Mouse (Mus musculus) heart, adult 18-20 months (tissue): ENCODE measurements around the gene D1Ertd622e. TPM values are rescaled to one million over a fixed set of nuclear protein-coding genes. Genes with fewer than 3 reads are reported as not detected.
"Not testable (repeated sequence)": the region's sequence is repeated elsewhere in the genome, so short reads cannot be mapped to it uniquely, and the experiment has no call there.

ENCODE experiments used
- DNase-seq, 2 experiments: peaks; one replicate each; pipeline ENCODE4 v3.0.0; 2021 to 2022; ENCODE audit warnings: mixed read lengths in 1 of 2
- total RNA-seq, 2 experiments: library from RNA; stranded (reverse); gene quantifications; 2 replicates each; pipeline ENCODE4 v1.2.3; 2021

D1Ertd622e gene
- total RNA-seq, 2 experiments from 2014 or later = 3.1 to 4.9 TPM

DNA sequence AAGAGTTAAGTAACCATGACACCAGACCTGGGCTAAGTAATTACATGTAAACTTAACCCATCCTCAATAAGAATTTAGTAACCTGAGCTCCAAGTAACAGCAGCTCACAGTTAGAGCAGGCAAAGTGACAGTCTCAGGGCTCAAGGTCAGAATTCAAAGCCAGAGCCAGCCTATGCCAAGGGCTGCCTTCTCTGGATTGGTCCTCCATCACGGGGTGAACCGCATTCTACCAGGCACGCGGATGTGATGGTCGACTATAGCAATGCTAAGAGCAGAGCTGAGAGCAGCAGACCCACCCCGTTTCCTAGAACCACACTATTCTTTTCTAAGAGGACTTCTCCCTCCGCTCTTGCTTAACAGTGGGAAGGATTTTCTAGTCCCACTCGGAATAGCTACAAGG is 27.8 kb downstream of the D1Ertd622e start:
- no peak for DNase-seq

DNA sequence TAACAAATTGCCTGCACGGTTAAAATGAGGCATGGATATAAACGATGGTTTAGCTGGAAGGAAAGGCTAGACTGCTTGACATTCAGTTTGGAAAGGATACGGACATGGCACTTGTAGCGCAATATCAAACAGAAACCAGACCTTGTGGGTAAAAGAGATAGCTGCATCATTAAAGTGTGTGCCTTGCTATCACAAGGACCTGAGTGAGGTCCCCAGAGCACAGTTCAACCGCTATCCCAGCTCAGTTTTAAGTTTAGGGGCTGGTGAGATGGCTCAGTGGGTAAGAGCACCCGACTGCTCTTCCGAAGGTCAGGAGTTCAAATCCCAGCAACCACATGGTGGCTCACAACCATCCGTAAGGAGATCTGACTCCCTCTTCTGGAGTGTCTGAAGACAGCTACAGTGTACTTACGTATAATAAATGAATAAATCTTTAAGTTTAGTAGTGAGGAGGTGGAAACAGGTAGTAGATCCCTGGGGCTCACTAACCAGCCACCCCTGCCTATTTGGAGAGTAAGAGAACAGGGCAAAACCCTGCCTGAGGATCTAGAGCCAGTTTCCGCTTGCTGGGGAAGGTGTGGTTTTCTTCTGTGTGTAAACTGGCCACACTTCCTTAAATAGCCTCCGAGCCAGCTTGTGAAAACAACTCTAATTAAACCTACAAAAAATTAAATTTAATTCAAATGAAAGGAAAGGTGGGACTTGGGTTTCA is 29.2 kb downstream of the D1Ertd622e start:
- no peak for DNase-seq

DNA sequence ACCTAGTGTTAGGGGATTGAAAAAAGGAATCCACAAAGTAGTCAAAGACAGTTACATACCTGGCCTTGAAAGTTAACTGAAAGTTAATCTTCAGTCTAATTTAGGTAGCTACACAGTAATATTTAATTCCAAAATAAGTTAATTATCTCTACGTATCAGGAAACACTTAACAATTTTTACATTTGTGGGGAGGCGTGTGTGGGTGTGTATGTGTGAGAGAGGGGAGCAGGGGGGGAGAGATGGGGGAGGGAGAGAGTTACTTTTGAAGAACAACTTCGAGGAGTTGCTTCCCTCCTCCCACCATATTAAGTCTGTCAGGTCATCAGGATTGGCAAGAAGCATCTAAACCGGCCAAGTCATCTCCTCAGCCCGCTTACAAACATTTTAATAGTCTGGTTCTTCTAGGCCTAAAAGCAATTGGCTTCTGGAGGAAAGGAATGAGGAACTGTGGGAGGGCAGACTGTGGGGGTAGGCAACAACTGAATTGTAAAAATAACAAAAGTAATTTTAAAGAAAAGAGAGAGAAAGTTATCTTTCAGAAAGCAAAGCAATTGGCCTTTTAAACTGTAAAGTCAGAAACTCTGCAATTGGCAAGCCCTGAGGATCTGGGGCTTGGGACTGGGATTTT is 29.9 kb downstream of the D1Ertd622e start:
- DNase-seq = no peak

DNA sequence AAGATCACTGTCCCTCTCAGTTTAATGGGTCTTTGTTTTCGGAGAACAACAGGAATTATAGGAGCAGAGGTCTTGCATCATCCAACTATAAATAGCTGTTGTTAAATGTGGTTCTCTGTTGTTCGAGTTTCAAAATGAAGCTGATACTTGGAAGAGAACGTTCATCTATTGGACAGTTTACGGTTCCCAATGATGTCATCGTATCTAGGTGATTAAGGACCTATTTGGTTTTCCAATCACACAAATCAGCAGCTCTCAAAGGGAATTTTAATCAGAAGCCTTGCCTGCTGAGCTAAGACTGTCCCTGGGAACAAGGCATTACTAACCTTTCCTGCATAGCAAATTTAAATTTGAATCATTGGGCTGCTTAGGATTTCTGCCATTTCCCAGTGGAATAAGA is 31.7 kb downstream of the D1Ertd622e start:
- DNase-seq = no peak

DNA sequence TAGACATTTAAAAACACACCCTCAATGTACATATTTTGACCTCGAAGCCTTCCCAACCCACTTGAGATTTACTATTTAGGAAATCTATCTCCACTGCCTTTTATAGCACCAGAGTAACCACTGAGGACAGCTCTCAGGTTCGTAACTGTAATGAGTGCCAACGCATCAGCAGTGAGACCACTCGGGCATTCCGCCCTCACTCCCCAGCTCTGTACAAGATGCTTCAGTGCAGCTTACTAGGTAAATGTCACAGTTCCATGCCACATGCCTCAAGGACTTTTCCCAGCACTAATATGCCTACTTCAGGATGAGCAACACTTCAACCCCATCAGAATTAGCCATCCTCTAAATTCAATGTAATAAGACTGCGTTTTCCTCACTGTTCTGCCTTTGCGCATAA is 33.0 kb downstream of the D1Ertd622e start:
- no peak for DNase-seq

DNA sequence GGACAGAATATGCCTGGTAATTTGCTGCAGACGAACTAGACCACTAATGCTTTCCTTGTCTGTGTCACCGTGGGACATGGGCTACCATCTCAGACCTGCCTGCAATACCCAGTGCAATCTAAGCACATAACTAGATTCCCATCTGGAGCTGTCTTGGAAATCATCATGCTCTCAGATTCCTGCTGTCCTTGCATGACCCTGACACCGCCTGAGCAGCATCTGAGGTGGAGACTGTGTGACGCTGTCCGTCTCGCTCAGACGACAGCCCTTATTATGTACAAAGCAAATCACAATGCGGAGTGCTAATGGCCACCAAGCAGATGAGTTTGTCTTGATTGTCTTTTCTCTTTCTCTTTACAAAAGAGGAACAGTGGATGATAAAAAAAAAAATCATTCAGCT is 33.9 kb downstream of the D1Ertd622e start:
- DNase-seq = no peak

DNA sequence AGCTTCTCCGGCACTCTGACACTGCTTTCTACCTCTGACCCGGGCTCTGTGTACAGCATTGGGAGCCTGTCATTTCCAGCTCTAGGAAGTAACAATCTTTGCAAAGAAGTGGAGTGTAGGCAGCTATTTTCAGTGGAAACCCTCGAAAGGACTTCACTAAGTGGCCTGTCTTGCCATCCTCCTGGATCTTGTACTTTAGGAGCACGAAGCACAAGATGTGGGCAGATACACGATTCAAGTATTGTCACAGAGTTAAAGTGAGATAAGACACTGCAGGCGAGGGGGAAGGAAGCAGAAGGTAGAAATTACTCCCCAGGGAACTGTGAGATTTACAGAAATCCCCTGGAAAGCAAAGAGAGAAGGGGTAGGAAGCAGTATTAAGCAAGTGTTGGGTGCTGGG is 36.4 kb downstream of the D1Ertd622e start:
- DNase-seq = no peak

DNA sequence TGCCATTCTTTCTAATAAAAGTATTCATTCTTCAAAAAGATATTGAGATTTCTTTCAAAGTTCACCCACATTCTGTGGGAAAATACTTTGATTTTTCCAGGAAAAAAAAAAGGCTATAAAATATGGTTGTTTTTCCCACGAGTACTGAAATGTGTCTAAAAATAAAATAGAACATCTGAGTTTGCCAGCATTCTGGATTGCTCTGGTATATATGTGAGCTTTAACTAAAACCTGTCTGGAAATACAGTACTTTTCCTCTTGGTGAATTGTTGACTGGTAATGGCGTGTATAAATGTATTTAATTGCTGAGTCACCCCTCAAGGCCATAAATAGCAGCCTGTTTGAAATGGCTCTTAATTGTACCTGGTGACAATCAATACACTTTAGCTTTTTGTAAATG is 37.5 kb downstream of the D1Ertd622e start:
- DNase-seq = no peak

DNA sequence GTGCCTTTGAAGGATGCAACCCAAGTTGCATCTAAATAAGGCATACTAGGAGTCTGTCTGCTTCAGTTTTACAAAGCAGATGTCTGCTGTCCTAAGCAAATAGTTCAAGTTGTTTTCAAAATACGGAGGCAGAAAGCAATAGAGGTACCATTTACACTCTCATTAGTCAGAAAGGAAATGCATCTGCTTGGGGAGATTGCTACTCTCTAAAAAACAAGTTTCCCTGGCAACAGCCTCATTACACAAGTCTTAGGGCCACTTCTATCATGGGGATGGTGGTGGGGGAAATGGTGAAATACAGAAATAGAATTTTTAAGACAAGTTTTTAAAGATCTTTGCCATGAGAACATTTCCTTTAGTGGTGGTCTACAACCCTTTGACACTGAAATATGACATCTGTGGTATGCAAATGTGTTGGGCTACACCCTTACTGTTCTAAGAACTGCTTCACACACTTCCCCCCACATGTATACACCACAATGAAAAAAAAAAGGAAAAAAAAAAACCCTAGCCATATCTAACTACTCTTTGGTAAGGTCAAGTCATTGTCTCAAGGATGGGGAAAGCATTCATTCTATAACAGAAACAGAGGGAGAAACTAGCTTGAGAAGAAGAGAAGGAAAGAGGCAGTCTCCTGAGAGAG is 38.5 kb downstream of the D1Ertd622e start:
- no peak for DNase-seq

DNA sequence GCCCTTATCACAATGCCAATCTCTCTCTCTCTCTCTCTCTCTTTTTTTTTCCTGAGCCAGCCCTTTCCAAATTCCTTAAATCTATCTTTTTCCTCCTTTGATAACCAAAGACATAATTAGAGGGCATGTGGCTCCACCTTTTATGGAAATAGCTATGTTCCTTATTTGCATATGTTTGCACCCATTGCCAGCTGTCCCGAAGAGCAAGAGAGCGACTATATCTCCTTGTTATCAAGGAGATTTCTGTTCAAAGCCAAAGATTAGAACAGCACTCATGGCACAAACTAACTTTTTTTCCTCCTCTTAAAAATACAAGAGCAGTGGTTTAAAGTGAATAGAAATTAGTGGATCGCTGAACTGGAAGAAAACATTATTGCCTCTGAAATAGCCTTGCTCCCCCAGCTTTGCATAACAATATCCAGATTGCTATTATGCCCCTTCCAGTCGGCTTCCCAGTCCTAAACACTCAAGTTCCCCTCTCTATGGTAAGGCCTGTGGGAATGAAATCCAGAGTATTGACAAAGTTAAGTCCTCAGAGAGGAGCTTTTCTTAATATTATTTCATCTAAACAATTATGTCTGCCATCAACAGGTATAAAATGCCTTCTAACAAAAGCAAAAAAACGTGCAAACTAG is 39.2 kb downstream of the D1Ertd622e start:
- no peak for DNase-seq

DNA sequence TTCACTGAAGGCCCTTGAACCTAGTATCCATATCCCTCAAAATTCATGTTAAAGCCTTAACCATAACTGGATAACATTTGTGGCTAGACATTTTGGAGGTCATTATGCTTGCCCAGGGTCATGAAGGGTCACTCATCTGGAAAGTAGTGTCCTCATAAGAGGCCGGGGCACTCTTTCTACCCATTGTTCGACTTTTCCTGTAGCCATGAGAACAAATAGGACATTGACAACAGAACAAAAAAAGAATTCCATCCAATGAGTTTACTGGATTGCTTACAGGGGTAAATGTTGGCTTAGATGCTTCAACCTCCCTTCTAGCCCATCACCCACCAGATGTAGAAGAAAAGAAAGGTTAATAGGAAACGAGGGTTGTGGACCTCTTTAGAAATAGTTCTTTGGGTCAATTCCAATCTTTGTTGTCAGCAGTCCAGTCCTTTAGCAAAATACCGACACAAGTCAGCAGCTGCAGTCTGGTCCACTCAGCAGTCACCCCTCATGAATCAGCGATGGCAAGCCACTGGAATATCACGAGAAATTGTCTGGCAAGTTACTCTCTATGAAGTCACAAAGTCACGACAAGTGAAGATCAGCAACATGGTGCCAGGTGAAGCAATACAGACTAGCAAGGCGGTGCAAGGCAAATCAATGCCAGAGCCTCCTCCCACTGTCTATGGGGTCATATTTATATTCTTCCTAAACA is 42.1 kb downstream of the D1Ertd622e start:
- DNase-seq = no peak

DNA sequence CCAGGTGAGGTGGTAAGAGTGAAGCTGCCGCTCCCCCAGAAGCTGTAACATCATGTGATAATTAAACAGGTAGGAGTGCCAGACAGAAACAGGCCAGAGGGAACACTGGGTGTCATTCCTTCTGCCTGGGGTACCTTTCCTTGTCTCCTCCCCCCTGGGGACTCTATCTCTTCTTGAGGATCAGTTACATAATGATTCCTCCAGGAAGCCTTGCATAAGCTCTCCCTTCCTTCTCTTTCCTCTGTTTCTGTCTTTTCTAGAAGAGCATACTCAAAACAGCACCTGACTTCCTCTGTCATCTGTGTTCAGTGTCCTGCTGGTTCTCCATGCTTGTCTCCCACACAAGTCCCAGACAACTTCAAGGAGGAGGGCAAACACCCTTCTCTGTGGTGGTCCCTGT is 46.3 kb downstream of the D1Ertd622e start:
- no peak for DNase-seq

DNA sequence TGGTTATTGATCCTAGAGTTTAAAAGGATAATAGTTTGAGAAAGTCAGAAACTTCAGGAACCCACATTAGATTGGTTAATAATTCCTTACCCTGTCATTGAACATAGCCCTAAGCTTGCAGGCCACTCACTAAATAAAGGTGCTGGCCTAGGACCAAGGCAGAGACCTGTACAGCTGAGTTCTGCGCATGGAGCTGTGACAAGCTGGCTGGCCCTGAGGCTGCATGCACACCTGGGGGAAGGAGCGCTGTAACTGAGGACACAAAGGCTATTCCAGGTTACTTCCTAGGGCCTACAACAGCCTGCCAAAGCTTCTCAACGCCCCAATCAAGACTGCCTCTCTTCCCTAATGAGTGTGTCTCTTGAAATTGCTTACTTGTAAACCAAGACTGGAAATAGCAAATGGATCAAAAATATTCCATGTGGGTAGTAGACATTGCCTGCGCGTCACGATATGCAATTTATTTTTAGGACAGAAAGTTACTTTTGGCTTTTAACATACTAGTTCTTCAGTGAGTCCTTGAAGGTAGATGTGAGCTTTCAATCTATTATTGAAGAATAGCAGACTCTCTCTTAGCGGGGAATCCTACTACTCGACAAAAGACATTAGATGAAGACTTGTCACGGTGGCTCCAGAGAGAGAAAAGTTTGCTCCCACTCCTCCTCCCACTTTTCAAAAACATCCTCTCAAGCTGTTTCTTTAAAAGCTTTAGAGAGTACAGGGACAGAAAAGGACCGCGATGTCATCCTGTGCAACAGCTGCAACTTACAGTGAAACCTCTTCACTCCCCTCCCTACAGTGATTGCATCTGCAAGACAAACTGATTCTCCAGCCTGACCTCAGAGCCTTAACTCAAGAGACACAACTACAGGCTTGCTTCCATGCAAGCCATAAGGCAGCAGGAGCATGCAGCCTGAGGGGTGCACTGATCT is 47.1 kb downstream of the D1Ertd622e start:
- no peak for DNase-seq

DNA sequence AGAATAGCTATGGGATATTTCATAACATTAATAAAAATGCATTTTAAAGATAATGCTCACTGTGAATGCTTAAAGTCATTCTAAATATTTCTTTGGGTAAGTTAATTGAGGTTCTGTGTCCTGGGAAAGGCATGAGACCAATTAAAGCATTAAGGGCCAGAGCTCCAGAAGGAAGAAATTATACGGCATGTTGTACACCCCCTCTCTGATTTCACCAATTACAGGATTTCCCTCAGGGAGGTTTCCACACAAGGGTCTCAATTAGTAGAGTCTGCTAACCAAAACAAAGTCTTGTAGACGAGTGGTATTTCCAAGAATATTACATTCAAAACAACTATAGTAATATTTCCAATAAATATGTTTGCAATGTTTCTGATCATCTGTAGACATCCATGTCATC is 50.1 kb downstream of the D1Ertd622e start:
- DNase-seq = no peak

DNA sequence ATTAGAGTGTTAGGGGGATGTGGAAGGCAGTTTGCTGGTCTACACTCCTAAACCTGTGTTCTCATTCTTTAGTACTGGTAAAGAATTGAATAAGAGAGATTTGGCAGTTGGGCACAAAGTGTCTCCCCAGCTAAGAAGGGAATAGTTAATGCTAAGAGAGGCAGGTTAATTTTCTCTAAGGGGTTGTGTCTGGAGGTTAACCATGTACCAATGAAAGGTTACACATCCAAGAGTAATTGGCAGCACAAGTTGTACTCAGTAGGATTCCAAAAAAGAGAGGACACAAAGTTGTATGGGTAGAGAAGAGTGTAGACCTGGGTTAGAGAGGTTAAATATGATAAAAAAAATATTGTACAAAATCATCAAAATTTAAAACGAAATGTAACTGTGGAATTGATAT is 58.5 kb downstream of the D1Ertd622e start:
- no peak for DNase-seq

DNA sequence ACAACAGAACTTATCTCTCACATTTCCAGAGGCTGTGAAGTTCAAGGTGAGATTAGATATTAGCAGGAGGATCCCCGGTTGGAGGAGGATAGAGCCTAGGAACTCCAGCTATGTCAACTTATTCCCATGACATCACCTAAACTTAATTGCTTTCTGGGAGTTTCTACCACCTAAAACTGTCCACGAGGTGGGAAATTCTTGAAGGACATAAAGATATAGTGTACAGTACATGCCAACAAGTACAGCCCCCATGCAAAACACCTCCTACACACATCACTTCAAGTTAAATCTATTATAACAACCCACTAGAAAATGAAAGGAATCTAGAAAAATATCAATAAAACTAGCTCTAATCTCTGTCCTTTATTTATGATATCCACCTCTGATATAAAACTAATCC is 61.5 kb downstream of the D1Ertd622e start:
- DNase-seq = no peak

DNA sequence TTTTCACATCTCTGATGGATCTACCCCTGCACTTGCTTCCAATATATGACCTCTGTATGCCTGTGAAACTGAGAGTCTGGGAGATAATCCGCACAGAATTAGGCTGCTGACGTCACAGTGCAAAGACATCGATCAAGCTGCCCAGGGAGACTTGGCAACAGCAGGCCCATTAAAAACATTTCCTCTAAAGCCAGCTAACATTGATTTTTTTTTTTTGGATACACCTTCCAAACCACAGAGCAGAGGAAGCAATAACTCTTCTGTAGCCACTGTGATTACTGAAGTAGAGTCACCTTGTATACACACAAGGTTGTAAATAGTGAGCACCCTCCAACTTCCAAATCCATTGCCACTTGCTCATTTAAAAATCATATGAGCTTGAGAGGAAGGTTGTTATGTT is 62.8 kb downstream of the D1Ertd622e start:
- DNase-seq = no peak

DNA sequence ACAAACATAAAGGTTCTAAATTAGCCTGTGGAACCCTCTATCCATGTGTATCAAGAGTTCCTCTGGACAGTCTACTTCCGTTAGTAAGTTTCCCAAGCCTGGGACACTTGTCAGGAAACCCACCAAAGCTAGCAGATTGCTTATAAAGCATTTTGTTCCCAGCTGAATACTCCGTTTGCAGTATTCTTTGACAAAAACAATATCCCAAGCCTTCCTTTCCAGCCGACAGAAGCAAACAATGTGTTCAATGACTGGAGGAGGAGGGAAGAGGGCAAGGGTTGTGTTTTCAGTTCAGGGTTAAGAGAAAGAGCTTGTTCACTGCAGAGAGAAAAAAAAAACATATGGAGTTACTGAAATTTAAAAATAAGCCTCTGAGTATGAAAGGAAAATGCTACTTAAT is 73.3 kb downstream of the D1Ertd622e start:
- no peak for DNase-seq

DNA sequence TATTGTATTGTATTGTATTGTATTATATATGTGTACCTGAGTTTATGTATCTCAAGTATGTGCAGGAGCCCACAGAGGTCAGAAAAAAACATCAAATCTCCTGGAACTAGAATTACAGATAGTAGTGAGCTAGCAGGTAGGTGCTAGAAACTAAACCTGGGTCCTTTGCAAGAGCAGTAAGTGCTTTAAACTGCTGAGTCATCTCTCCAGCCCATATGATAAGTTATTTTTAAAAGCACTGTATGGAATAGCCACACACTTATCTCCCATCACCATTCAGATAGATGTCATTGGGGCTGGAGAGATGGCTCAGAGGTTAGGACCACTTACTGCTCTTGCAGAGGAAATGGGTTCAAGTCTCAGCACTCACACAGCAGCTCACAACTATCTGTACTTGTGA is 76.8 kb downstream of the D1Ertd622e start:
- DNase-seq = no peak

DNA sequence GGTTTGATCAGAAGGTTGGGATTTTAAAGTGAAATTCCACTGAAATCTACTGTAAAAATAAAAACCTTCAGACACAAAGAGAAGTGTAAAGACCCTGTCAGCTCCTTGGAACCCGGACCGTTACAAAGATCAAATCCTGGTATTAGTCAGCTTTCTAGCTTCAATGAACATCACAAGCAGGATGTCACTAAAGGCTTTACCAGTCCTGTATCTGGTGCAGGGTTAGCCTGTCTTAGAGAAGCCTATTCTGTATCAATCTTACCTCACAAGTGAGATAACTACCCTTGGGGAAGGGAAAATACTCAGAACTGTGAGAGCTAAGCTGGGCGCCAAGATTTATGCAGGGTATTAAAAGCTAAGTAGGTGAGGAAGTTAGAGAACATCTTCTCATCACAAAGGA is 77.7 kb downstream of the D1Ertd622e start:
- DNase-seq = no peak

DNA sequence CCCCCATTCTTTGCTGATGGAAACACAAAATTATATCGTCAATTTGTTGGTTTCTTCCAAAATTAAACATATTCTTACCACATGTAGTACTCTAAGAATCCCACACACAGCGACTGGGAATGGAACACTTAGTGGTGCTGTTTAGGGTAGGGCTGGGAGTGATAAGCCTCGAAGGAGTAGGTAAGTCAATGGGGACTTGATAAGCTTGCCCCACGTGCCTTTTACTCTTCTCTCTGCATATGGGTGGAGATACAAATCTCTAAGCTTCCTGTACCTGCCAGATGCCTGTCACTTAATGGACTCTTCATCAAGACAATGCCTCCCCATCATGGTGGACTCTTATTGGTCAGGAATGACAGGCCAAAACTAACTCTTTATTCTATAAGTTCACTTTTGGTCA is 78.8 kb downstream of the D1Ertd622e start:
- DNase-seq = no peak

DNA sequence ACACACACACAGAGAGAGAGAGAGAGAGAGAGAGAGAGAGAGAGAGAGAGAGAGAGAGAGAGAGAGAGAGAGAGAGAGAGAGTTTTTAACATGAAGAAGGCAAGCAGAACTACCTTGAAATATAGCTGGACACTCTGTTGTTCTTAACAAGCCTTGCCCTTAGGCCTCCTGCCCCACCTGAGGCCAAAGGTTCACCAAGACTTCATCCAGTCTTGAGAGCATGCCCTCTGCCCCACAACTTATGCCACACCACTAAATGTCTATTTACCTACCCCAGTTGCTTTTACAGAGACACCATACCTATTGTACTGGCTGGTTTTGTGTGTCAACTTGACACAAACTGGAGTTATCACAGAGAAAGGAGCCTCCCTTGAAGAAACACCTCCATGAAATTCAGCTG is 81.2 kb downstream of the D1Ertd622e start:
- DNase-seq = not testable (repeated sequence)
